Mouse (Mus musculus): ENCODE measurements at regions not wholly inside any gene's neighbourhood (a gene's known extent, or its start where the extent isn't known, plus 50 kb on each side); places are given as distances from the start of the nearest gene placed in this dataset.

DNA sequence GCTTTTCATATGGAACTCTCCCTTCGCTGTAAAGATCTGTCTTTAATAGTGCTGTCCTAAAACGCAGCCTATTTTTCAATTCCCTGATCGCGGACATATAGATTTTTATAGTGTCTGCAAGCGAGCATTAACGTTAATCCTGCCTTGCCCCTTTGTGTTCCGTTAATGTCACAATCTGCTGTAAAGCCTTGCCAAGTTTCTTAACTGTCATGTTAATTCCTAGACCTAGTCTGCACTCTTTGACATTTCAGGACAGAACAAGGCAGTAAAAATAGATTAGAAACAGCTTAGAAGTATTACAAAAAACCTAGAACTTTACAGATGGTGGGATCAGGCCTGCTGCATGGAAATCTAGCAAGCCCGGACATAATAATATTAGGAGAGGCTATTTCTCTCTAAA, 410.6 kb downstream of the Zfp536 start:
- H3K9me3 ChIP-seq (ENCODE audit: control insufficient read depth, low read length) = no peaks in the 10 kb centered on the region
- H3K4me3 ChIP-seq (ENCODE audit: low read depth, low read length) = no peak overlapping the region
- no peak for ATAC-seq (replicated peaks; ENCODE audit: low FRiP score, low TSS enrichment, low read depth)
- peak overlapping the region; percentile 58; the same call in 1 of the 2 replicates for H3K4me2 ChIP-seq (ENCODE audit: low read length)
- no peaks in the 10 kb centered on the region for H3K36me3 ChIP-seq (ENCODE audit: control insufficient read depth, insufficient read depth, low read length)
- peak overlapping the region; percentile 81 for H3K27ac ChIP-seq (ENCODE audit: low read depth)
- WGBS = 19% methylated on average over 8 of the region's 8 CpGs
- H3K9ac ChIP-seq (ENCODE audit: low read length) = no peak overlapping the region
- peaks cover 26% of the 10 kb centered on the region; the same call in 1 of the 2 replicates for H3K4me1 ChIP-seq (replicated peaks; ENCODE audit: control insufficient read depth, insufficient read depth, low read length)
- no peaks in the 10 kb centered on the region for H3K27me3 ChIP-seq (replicated peaks; ENCODE audit: control insufficient read depth, insufficient read depth, low read length)
- DNase-seq (ENCODE audit: low spot score) = no peak

DNA sequence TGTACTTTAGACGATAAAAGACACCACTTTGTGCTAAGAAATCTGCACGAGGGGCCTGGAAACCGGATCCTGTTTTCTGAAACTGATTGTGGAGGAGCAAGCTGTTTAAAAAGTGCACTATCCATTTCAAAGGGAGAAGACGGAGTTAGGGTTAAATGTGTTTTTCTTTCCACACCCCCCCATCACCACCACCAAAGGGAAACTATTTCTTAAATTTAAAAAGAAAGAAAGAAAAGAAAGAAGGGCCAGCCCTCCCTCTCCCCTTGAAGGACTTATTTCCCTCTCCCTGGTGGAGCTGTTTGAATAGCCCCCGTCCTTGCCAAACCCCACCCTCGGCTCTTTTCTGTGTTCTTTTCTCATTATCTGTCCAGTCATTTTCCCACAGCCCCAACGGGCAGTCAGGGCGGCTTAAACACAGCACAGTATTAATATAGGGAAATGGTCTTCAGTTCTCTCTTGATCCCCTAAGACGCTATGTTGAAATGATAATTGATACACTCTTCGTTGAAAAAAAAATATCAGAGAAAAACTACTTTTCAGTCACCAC, 409.7 kb downstream of the Zfp536 start:
- ATAC-seq (replicated peaks; ENCODE audit: low FRiP score, low TSS enrichment, low read depth) (no peak), DNase-seq (ENCODE audit: low spot score) (no peak)
- Histone ChIP-seq H3K9me3 (ENCODE audit: control insufficient read depth, low read length) (no peaks in the 10 kb centered on the region), H3K4me2 (ENCODE audit: low read length) (peak overlapping the region; percentile 11; the same call in 1 of the 2 replicates), H3K27ac (ENCODE audit: low read depth) (peak overlapping the region; percentile 81), H3K36me3 (ENCODE audit: control insufficient read depth, insufficient read depth, low read length) (no peaks in the 10 kb centered on the region), H3K9ac (ENCODE audit: low read length) (no peak overlapping the region), H3K27me3 (replicated peaks; ENCODE audit: control insufficient read depth, insufficient read depth, low read length) (no peaks in the 10 kb centered on the region), H3K4me3 (ENCODE audit: low read depth, low read length) (no peak overlapping the region), H3K4me1 (replicated peaks; ENCODE audit: control insufficient read depth, insufficient read depth, low read length) (peaks cover 26% of the 10 kb centered on the region; the same call in 1 of the 2 replicates)
- WGBS = 21% methylated on average over 10 of the region's 10 CpGs

- H3K4me1 ChIP-seq (replicated peaks; ENCODE audit: control insufficient read depth, insufficient read depth, low read length) = peaks cover 26% of the 10 kb centered on the region; the same call in 1 of the 2 replicates
- H3K4me2 ChIP-seq (ENCODE audit: low read length) = no peak overlapping the region
- no peak overlapping the region for H3K4me3 ChIP-seq (ENCODE audit: low read depth, low read length)
- no peak overlapping the region for H3K9ac ChIP-seq (ENCODE audit: low read length)
- H3K27ac ChIP-seq (ENCODE audit: low read depth) = peak overlapping the region; percentile 81; the same call in 1 of the 2 replicates
- no peaks in the 10 kb centered on the region for H3K36me3 ChIP-seq (ENCODE audit: control insufficient read depth, insufficient read depth, low read length)
- H3K27me3 ChIP-seq (replicated peaks; ENCODE audit: control insufficient read depth, insufficient read depth, low read length) = no peaks in the 10 kb centered on the region
- no peak for DNase-seq (ENCODE audit: low spot score)
- H3K9me3 ChIP-seq (ENCODE audit: control insufficient read depth, low read length) = no peaks in the 10 kb centered on the region
- ATAC-seq (replicated peaks; ENCODE audit: low FRiP score, low TSS enrichment, low read depth) = no peak
- 40% methylated on average over 9 of the region's 9 CpGs for WGBS
These were observed 409.2 kb downstream of the Zfp536 start for GRCm38 (mm10) chr7:37364221-37364620.

DNA sequence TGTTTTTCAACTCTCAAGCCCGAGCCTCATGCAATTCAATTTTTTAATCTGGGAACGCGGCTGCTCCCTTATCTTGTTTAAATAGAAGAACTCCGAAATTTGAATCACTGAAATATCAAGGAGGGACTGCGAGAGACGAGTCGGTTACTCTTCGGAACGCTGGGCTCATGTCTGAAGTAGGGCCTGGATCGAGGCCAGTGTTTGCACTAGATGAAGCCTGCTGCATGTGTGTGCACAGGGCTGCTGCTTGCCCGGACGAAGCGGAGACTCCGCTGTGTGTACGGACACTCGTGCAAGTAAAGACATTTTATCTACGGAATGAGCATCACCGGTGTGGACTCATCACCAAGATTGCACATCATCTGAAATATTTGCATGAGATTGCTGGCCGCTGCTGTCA, 407.4 kb downstream of the Zfp536 start:
- ATAC-seq (replicated peaks; ENCODE audit: low FRiP score, low TSS enrichment, low read depth) (no peak), DNase-seq (ENCODE audit: low spot score) (no peak)
- Histone ChIP-seq H3K4me3 (ENCODE audit: low read depth, low read length) (no peak overlapping the region), H3K4me2 (ENCODE audit: low read length) (no peak overlapping the region), H3K27me3 (replicated peaks; ENCODE audit: control insufficient read depth, insufficient read depth, low read length) (no peaks in the 10 kb centered on the region), H3K27ac (ENCODE audit: low read depth) (no peak overlapping the region), H3K9ac (ENCODE audit: low read length) (no peak overlapping the region), H3K9me3 (ENCODE audit: control insufficient read depth, low read length) (no peaks in the 10 kb centered on the region), H3K4me1 (replicated peaks; ENCODE audit: control insufficient read depth, insufficient read depth, low read length) (peaks cover 21% of the 10 kb centered on the region; the same call in 1 of the 2 replicates), H3K36me3 (ENCODE audit: control insufficient read depth, insufficient read depth, low read length) (no peaks in the 10 kb centered on the region)
- 77% methylated on average over 19 of the region's 19 CpGs for WGBS

DNA sequence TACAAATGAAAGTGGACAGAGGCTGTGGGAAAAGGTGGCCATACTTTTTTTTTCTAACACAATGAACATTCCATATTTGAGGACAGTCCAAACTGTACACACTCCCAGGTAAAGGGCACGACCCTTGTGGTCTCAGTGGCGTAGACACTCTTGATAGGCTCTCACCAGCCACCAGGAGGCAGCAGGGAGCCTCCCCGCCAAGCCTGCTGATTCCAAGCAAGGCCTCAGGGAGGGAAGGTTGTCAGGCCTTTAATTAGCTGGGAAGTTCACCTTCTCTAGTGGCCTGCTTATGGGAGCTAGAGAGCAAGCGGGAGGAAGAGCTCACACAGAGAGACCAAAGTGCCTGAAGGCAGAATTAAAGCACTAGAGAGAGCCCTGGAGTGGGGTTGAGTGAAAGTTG, 403.7 kb downstream of the Zfp536 start:
- Histone ChIP-seq H3K27ac (ENCODE audit: low read depth) (no peak overlapping the region), H3K4me2 (ENCODE audit: low read length) (no peak overlapping the region), H3K36me3 (ENCODE audit: control insufficient read depth, insufficient read depth, low read length) (no peaks in the 10 kb centered on the region), H3K9ac (ENCODE audit: low read length) (no peak overlapping the region), H3K27me3 (replicated peaks; ENCODE audit: control insufficient read depth, insufficient read depth, low read length) (no peaks in the 10 kb centered on the region), H3K9me3 (ENCODE audit: control insufficient read depth, low read length) (no peaks in the 10 kb centered on the region), H3K4me3 (ENCODE audit: low read depth, low read length) (no peak overlapping the region), H3K4me1 (replicated peaks; ENCODE audit: control insufficient read depth, insufficient read depth, low read length) (no peaks in the 10 kb centered on the region)
- WGBS = 69% methylated on average over 4 of the region's 4 CpGs
- no peak for DNase-seq (ENCODE audit: low spot score)
- ATAC-seq (replicated peaks; ENCODE audit: low FRiP score, low TSS enrichment, low read depth) = no peak

GRCm38 (mm10) chr7:37373864-37374263, 399.6 kb downstream of the Zfp536 start:
- Histone ChIP-seq H3K4me3 (ENCODE audit: low read depth, low read length) (no peak overlapping the region), H3K4me1 (replicated peaks; ENCODE audit: control insufficient read depth, insufficient read depth, low read length) (peaks cover 11% of the 10 kb centered on the region; the same call in 1 of the 2 replicates), H3K27me3 (replicated peaks; ENCODE audit: control insufficient read depth, insufficient read depth, low read length) (no peaks in the 10 kb centered on the region), H3K27ac (ENCODE audit: low read depth) (no peak overlapping the region), H3K9ac (ENCODE audit: low read length) (no peak overlapping the region), H3K4me2 (ENCODE audit: low read length) (peak overlapping the region; percentile 28), H3K36me3 (ENCODE audit: control insufficient read depth, insufficient read depth, low read length) (no peaks in the 10 kb centered on the region), H3K9me3 (ENCODE audit: control insufficient read depth, low read length) (no peaks in the 10 kb centered on the region)
- peak; percentile 87 for DNase-seq (ENCODE audit: low spot score)
- ATAC-seq (replicated peaks; ENCODE audit: low FRiP score, low TSS enrichment, low read depth) = no peak
- 13% methylated on average over 11 of the region's 11 CpGs for WGBS

DNA sequence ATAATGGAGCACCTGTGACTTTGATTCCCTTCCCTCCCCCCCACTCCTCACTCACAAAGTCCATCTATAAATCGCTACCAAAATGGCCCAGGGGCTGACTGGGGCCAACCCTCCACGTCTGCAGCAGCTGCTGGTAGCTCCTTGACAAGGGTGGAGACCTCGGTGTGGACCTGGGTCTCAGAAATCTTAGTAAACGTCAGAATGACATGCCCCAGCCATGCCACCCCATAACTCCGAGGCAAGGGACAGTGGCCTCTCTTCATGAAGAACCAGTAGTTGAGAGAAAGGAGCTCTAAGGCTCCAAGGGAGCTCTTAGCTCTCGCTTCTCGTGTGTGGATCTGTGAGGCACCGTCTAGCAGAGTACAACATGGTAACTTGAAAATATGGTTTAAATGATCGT, 398.4 kb downstream of the Zfp536 start:
- no peak for ATAC-seq (replicated peaks; ENCODE audit: low FRiP score, low TSS enrichment, low read depth)
- WGBS = 67% methylated on average over 9 of the region's 9 CpGs
- no peak overlapping the region for H3K9ac ChIP-seq (ENCODE audit: low read length)

DNA sequence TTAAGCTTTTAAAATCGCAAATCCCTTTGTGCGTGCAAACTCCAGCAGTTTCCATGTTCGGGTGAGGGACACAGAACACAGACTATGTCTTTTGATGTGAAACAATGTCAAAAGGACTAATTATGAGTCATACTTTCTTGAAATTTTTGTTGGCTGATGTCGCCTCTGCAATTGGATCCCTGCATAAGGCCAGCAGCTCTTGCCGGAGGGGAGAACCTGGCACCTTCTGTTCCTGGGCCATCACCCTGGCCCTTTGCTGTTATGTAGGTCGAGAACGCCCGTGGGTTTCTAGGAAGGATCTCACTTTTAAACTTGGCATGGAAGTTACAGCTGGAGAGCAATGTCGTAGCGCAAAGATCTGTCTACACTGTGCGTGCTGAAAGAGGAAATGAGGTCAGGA, 397.9 kb downstream of the Zfp536 start:
- Histone ChIP-seq H3K4me1 (replicated peaks; ENCODE audit: control insufficient read depth, insufficient read depth, low read length) (peaks cover 11% of the 10 kb centered on the region; the same call in 1 of the 2 replicates), H3K4me3 (ENCODE audit: low read depth, low read length) (no peak overlapping the region), H3K4me2 (ENCODE audit: low read length) (no peak overlapping the region), H3K27ac (ENCODE audit: low read depth) (no peak overlapping the region), H3K36me3 (ENCODE audit: control insufficient read depth, insufficient read depth, low read length) (no peaks in the 10 kb centered on the region), H3K9me3 (ENCODE audit: control insufficient read depth, low read length) (no peaks in the 10 kb centered on the region), H3K27me3 (replicated peaks; ENCODE audit: control insufficient read depth, insufficient read depth, low read length) (no peaks in the 10 kb centered on the region), H3K9ac (ENCODE audit: low read length) (no peak overlapping the region)
- DNase-seq (ENCODE audit: low spot score) = no peak
- WGBS = 57% methylated on average over 11 of the region's 11 CpGs
- ATAC-seq (replicated peaks; ENCODE audit: low FRiP score, low TSS enrichment, low read depth) = no peak

More for the DNA sequence above, 398.4 kb downstream of the Zfp536 start:
- no peak overlapping the region for H3K4me3 ChIP-seq (ENCODE audit: low read depth, low read length)
- no peaks in the 10 kb centered on the region for H3K36me3 ChIP-seq (ENCODE audit: control insufficient read depth, insufficient read depth, low read length)
- peaks cover 11% of the 10 kb centered on the region; the same call in 1 of the 2 replicates for H3K4me1 ChIP-seq (replicated peaks; ENCODE audit: control insufficient read depth, insufficient read depth, low read length)
- no peak for DNase-seq (ENCODE audit: low spot score)
- H3K27ac ChIP-seq (ENCODE audit: low read depth) = no peak overlapping the region
- H3K9me3 ChIP-seq (ENCODE audit: control insufficient read depth, low read length) = no peaks in the 10 kb centered on the region
- no peaks in the 10 kb centered on the region for H3K27me3 ChIP-seq (replicated peaks; ENCODE audit: control insufficient read depth, insufficient read depth, low read length)
- H3K4me2 ChIP-seq (ENCODE audit: low read length) = no peak overlapping the region

GRCm38 (mm10) chr7:37376207-37376606, 397.2 kb downstream of the Zfp536 start:
- no peak overlapping the region for H3K27ac ChIP-seq (ENCODE audit: low read depth)
- H3K9ac ChIP-seq (ENCODE audit: low read length) = no peak overlapping the region
- ATAC-seq (replicated peaks; ENCODE audit: low FRiP score, low TSS enrichment, low read depth) (no peak), DNase-seq (ENCODE audit: low spot score) (no peak)
- WGBS = 33% methylated on average over 6 of the region's 6 CpGs
- H3K9me3 ChIP-seq (ENCODE audit: control insufficient read depth, low read length) = no peaks in the 10 kb centered on the region
- H3K36me3 ChIP-seq (ENCODE audit: control insufficient read depth, insufficient read depth, low read length) = no peaks in the 10 kb centered on the region
- H3K4me1 ChIP-seq (replicated peaks; ENCODE audit: control insufficient read depth, insufficient read depth, low read length) = peaks cover 11% of the 10 kb centered on the region; the same call in 1 of the 2 replicates
- no peak overlapping the region for H3K4me3 ChIP-seq (ENCODE audit: low read depth, low read length)
- no peaks in the 10 kb centered on the region for H3K27me3 ChIP-seq (replicated peaks; ENCODE audit: control insufficient read depth, insufficient read depth, low read length)
- no peak overlapping the region for H3K4me2 ChIP-seq (ENCODE audit: low read length)
